Mouse (Mus musculus) layer of hippocampus, adult 18-20 months (tissue): ENCODE results near the gene Mrpl22. TPM values are rescaled to one million over a fixed set of nuclear protein-coding genes. Genes with fewer than 3 reads are reported as not detected.
"Not testable (repeated sequence)": the region's sequence is repeated elsewhere in the genome, so short reads cannot be mapped to it uniquely, and the experiment has no call there.

Source experiments
- DNase-seq, 2 experiments: peaks; one replicate each; pipeline ENCODE4 v3.0.0; 2022; ENCODE audit warnings: low spot score in 2 of 2
- total RNA-seq, 2 experiments: library from RNA; stranded (reverse); gene quantifications; 2 replicates each; pipeline ENCODE4 v1.2.3; 2021

The Mrpl22 gene
- total RNA-seq, 2 experiments from 2014 or later, result 32.4 to 37.6 TPM

DNA sequence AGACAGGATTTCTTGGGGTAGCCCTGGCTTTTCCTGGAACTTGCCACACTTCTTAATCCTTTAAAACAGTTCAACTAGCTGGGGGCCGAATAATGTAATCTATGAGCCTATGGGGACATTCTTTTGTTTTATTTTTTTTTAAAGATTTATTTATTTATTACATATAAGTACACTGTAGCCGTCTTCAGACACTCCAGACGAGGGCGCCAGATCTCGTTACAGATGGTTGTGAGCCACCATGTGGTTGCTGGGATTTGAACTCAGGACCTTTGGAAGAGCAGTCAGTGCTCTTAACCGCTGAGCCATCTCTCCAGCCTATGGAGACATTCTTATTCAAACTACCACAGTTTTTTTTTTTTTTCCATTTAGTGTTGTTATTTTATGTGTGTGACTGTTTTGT, 8.5 kb downstream of the Mrpl22 start:
- DNase-seq, result not testable (repeated sequence)

DNA sequence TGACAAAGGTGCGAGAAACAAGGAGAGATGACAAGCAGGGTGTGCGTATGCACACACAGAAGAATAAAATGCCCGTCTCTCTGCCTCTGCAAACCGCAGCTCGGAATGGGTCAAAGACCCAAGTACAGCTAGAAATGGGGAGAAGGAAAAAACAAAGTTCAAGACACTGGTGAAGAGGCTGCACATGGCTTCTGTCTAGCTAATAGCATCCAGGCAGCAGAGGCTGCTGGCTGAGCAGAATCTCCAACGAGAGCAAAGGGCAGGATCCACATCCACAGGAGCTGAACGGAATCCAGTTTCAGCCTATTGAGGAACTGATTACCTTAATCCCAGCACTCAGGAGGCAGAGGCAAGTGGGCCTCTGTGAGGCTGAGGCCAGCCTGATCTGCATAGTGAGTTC, 9.3 kb downstream of the Mrpl22 start:
- DNase-seq, result no peak

DNA sequence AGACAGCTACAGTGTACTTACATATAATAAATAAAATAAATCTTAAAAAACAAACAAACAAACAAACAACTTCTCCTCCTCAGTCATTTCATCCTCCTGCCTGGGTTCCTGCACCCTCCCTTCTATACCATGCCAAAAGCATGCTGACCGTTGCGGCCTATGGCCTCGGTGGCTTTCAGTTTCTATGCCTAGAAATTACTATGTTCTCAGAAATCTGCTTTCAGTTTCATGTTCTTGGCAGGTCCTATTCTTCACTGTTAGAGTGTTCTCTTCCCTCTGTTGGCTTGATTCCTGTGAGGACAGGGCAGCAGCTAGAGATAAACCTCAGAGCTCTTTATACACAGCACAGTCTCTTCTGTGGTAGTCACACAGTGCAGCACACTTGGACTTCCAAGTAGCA, 12.1 kb downstream of the Mrpl22 start:
- no peak for DNase-seq

DNA sequence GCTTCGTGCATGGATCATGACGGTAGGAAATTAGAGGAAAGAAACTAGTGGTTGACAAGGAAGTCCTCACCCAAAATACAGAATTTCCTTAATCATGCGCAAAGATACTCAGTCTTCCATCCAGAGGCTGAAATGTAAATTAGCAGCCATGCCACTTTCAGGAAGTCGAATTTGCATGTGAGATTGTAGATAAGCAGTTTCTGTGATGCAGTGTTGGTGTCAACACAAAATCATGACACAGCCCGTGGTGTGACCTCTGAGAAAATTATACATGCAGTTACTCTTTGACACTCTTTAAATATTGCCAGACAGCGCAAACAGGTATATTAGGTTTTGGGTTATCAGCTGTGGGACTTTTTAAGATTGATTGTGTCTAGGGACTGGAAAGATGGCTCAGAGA, 18.2 kb downstream of the Mrpl22 start:
- no peak for DNase-seq

DNA sequence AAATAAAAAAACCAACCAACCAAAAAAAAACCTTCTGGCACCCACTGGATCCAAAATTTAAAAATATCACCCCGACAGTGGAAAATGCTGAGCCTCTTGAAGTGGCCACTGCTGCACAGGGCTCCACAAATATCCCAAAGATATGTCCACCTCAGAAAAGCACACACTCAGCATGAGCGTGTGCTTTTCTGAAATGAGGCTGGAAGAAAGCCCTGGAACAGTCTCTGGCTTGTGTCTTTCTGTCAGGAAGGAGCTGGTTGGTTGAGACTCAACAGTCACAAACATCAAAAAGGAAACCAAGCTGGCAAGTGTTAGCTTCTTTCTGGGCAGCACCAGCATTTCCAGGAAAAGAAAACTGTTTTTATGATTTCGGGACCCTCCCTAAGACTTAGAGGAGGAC, 21.9 kb downstream of the Mrpl22 start:
- no peak for DNase-seq

DNA sequence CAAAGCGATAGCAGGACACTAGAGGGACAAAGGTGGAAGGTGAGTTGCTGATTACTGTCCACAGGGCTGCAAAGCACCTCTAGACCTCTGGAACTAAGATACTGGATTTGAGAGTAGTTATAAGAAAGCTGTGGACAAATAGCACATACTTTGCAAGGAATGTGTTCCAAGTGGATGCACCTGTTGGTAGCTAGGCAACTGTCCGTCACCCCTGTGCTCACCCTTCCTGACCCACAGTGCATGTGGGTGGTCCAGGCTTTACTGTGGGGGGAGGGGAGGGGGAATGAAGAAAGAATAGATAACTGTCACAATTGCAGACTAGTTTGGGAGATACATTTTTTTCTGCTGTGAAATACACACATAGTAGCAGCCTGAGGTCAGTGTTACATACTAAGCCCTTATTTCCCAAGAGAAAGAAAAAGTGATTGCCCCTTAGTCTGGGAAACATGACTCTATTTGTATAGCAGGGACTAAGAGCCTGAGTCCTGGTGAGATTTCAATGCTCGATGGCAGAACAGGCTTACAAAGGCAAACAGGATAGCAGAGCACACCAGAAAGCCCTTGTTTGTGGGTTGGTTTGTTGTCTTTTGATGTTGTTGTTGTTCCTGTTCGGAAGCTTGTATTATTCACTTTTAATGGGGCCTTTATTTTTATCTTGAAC, 22.5 kb downstream of the Mrpl22 start:
- no peak for DNase-seq

DNA sequence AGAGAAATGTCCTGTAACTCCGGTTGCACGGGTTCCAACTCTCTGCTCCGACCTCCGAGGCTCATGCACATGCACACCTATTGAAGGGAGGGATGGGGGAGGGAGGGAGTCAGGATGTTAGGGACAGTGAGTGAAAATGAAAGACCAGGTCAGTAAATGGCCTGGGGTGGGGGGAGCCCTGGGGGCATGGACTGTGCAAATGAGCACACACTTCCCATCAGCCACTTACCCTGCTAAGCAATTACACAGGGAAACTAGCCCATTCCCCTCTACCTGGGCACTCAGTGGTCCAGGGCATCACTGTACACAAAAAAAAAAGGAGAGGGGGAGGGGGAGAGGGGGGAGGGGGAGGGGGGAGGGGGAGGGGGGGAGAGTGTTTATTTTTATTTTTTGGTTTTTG, 27.2 kb downstream of the Mrpl22 start:
- DNase-seq, result no peak

DNA sequence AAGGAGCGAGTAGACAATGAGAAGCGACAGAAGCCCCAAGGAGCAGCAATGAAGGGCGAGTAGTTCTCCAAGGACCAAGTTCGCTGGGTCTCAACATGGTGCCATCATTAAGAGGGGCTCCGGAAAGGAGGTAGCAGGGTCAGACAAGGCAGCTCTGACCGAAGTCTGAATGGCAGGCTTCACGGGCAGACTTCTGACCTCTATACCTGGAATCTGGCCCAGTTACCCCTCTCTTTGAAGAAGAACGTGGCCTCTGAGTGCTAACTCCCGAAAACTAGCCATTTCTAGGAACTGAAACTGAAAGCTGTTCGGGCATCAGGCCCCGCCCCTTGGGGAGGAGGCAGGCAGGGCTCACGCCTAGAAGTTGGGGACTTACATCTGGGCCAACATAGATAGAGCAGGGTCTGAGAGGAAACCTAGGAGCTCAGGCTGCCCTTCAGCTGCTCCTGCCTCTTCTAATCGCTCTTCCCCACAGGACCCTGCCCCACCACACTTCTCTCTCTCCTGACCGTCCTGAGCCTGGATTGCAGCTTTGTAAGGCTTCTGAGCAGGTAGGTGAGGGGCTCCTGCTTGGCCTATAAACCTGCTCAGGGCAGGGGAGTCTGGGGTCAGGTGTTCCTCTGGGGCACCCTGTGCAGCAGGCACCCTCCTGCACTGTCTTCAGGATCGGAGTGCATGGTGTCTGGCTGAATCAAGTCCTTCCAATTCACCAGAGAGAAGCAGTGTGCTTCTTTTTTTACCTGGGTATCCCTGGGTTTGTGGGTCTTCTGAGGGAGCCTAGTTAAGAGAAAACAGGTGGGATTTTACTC, 28.0 kb downstream of the Mrpl22 start, which contains the start of the genes Igtp and Irgm2:
Gene Igtp (plus strand): TSS at position 328 of the 809 bp plus-strand sequence.
Gene Irgm2 (plus strand): TSS at position 390 of the 809 bp plus-strand sequence.
- peak in 1 of 2 experiments; percentile 38 for DNase-seq

DNA sequence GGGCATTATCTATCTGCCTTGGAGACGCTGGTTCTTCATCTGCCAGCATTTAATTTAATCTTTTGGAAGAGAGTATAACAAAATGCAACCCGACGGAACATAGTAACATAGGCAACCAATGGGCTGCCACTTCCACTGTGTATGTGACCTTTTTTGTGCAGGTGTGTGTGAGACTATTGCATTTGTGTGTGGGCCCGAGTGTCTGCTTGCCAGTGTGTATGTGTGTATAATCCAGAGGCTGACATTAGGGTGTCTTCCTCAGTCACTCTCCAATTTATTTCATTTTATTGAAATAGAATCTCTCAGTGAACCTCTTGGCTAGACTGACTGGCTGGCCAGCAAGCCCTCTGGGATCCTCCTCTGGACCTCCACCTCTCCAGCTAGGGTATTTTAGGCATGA, 28.8 kb downstream of the Mrpl22 start:
- DNase-seq, result no peak

DNA sequence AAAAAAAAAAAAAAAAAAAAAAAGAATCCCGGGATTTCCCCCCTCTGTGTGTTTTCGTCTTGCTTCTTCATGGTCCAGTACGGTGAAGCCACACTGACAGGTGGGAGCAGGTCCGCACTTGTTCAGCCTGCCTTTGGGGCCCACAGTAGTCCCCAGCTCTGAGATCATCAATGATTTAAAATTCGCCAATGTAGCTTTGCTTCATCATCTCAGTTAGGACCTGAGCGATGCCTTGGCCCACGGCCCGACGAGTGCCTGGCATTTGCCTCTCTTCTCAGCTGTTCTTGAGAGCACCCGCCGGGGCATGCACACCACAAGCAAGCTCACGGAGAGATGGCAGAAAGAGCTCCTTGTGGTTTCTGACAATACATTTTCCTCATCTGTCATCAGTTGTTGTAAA, 29.6 kb downstream of the Mrpl22 start:
- DNase-seq, result no peak

DNA sequence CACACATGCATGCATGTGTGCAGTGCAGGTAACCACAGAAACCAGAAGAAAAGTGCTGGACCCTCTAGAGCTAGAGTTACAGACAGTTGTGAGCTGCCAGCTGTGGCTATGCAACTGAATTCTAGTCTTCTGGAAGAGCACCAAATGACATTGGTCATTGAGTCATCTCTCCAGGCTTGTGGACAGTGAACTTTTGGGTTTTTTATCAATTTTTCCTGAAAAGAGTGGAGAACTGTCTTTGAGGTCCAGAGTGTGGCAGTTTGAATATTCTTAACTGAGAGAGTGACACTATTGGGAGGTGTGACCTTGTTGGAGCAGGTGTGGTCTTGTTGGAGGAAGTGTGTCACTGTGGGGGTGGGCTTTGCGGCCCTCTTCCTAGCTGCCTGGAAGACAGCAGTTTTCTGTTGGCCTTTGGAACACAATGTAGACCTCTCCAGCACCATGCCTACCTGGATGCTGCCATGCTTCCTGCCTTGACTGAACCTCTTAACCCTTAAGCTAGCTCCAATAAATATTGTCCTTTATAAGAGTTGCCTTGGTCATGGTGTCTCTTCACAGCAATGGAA, 38.9 kb downstream of the Mrpl22 start:
- DNase-seq, result no peak

DNA sequence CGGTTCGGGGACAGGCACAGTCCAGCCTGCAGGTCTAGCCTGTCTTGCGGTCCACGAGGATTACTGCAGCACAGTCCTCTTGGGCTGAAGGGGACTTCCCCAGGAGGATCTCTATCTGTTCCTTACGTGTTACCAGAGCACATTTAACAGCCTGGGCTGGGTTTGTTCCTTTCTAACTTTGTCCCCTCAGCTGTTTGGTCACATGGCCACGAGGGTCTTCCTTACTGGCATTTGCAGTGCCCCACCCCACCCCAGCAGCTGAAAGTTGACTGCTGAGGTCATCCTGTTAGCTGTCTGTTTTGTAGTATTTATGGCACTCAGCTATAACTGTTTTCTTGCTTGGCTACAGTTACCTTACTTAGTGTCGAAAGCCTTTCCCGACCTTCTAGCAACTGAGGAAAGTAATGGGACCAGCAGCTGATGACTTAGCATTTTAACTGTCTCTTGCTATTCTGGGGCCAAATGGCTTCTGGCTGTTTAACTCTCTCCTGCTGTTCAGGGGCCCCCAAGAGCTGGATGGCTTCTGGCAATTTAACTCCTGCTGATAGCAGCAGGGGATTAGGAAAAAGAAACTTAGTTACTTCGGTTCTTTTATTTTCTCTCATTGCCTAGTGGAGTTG, 39.7 kb downstream of the Mrpl22 start:
- no peak for DNase-seq

DNA sequence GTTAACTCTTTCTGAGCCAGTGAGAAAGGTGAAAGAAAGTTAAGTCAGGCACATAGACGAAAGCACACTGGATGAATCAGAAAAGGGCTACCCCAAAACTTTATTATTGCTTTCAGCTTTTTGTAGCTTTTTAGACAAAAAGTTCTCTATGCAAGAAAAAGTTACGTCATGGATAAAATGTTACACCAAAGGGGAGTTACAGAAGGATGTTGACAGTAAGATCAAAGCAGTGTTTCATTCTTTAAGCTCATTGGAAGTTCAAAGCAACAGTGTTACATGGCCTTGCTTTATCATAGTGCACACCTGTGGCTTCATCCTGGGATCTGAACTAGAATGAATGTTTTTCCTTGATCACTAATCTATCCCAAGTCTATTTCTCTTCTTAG, 40.2 kb downstream of the Mrpl22 start:
- DNase-seq, result no peak

DNA sequence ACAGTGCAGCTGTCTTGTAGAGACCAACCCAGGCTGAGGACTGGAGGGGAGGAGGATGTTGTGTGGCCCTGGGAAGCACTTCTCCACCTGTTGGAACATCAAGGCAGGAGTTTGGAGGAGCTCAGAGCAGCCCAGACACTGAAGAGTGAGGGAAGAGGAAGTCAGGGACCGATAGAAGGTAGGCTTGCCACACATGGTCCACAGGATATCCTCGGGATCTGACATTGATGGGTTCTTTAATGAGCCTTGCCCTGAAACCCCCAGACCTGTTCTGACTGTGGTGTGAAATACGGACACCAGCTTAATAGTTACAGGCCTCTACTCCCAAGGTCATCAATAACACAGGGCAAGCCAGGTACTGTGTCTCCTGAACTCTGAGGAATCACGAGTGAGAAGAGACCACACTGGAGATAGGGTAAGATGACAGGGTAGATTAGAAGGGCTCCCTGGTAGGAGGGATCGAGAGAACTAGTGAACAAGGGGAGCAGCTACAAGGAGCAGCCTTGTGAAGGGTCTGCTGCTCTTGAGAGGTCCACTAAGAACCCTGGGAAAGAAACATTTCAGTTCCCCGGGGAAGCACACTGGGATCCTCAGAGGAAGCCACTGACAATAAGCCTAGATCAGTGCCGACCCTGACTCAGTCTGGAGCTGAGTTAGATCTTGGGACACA, 42.3 kb downstream of the Mrpl22 start:
- DNase-seq, result no peak

DNA sequence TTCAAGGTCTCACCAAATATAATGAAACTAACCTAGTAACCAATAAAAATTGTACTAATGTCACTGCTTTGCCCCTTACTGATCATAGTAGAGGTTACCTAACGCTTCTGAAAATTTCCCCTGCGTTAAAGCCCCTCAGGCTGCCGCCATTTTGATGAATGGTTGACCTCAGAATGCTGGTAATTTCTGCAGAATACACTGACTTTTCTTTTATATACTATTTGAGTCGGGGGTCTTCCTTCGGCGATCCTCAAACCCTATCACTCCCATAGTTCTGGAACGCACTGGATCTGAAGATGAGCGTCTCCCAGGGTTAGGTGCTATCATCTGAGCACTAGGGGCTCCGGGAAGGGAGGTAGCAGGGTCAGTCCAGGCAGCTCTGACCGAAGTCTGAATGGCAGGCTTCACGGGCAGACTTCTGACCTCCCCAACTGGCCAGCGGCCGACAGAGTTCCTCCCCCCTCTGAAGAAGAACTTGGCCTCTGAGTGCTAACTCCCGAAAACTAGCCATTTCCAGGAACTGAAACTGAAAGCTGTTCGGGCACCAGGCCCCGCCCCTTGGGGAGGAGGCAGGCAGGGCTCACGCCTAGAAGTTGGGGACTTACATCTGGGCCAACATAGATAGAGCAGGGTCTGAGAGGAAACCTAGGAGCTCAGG, 43.1 kb downstream of the Mrpl22 start:
- peak in 1 of 2 experiments; percentile 47 for DNase-seq

DNA sequence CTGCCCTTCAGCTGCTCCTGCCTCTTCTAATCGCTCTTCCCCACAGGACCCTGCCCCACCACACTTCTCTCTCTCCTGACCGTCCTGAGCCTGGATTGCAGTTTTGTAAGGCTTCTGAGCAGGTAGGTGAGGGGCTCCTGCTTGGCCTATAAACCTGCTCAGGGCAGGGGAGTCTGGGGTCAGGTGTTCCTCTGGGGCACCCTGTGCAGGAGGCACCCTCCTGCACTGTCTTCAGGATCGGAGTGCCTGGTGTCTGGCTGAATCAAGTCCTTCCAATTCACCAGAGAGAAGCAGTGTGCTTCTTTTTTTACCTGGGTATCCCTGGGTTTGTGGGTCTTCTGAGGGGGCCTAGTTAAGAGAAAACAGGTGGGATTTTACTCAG, 43.6 kb downstream of the Mrpl22 start:
- not testable (repeated sequence) for DNase-seq

DNA sequence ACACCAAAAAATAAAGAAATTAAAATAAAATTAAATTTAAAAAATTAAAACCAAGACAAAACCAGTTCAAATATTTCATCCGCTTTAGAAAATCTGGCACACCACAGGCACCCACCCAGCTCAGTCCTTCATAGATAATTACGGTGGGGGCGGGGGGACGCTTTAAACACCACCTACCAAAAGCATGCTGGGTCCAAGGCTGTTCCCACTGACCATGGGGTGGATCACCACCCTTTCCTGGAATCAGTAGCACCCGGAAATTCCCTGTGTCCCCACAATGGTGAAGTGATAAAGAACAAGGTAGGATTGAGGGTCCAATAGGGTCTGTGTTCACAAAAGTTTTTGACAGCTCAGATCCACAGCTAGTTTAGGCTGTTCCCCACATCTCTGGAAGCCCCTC, 44.4 kb downstream of the Mrpl22 start:
- no peak for DNase-seq

DNA sequence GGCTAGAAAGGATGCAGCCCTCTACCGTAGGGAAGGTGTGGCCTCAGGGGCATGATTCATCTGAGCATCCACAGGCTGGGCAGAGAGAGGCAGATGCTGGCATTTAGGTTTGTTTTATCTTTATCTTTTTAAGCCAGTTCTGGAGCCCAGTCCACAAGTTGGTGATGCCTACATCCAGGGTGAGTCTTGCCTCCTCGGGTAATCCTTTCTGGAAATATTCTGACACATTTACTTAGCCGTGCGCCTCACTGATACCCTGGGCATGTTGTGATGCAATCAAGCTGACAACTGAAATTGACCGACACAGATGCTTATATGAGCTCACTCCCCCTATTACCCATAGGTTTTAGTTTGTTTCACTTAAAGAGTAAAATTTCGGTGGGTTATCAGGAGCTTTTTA, 45.4 kb downstream of the Mrpl22 start:
- DNase-seq, result no peak

DNA sequence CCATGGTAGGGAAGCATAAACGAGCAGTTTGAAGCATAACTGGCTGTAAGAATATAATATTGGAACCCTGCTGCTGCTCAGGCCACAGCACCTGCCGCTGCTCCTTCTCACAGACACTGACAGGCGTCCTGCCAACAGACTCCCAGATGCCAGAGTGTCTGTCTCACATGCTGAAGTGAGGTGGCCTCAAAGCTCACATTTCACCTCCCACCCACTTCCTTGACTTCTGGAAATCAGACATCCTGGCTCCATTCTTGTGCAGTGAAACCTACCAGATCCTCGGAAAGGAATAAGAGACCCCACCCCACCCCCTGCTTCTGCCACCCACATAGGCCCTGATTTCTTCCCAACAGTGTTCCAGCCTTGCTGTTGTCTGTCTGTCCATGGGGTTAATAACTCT, 52.3 kb downstream of the Mrpl22 start:
- no peak for DNase-seq

DNA sequence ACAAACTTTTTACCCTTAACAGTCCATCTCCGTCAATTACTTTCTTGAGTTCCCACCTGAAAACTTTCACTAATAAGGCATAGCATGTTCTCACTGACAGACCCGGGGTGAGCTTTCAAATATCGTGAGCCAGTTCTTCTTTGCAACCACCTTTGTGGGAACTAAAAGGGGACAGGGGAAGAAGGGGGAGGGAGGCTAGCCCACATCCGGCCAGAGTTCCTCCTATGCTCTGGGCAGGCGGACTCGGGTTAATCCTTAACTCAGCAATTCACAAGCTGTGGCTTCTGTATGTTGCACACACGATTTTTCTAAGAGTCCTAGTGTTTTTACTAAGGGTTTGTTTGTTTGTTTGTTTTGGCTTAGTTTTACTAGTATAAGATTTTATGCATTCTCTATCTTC, 52.9 kb downstream of the Mrpl22 start:
- DNase-seq, result peak in 1 of 2 experiments; percentile 21

DNA sequence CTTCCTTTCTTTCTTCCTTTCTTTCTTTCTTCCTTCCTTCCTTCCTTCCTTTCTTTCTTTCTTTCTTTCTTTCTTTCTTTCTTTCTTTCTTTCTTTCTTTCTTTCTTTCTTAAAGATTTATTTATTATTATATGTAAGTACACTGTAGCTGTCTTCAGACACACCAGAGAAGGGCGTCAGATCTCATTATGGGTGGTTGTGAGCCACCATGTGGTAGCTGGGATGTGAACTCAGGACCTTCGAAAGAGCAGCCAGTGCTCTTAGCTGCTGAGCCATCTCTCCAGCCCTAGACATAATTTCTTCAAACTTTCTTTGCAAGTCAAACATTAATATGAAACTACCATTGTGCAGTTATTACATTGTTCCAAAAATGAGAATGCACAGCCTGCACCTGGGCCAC, 53.4 kb downstream of the Mrpl22 start:
- DNase-seq, result not testable (repeated sequence)
